Mouse (Mus musculus): ENCODE results near the gene Idnk. TPM values are rescaled to one million over a fixed set of nuclear protein-coding genes. Genes with fewer than 3 reads are reported as not detected.

Gene Idnk
- total and polyA plus RNA-seq, 3 experiments = 25.5 to 45.0 (median 32.0) TPM

GRCm38 (mm10) chr13:58186281-58186680 is 28.8 kb downstream of the Idnk start:
- Histone ChIP-seq H3K4me1 (ENCODE audit: control insufficient read depth in 1 of 2, insufficient read depth in 2 of 2) (no peaks in the 10 kb centered on the region), H3K27me3 (replicated peaks) (no peaks in the 10 kb centered on the region), H3K36me3 (replicated peaks in 1 of 2; ENCODE audit: control insufficient read depth in 1 of 2, insufficient read depth in 1 of 2, low read length in 1 of 2) (peaks cover 51 to 89% of the 10 kb centered on the region in 2 experiments), H3K9ac (ENCODE audit: insufficient read depth, low read depth) (no peak overlapping the region), H3K27ac (ENCODE audit: insufficient read depth, low read depth) (no peak overlapping the region), H3K4me3 (replicated peaks in 1 of 3; ENCODE audit: low read depth in 2 of 3, low read length in 2 of 3, poor library complexity in 1 of 3) (no peak overlapping the region), H3K9me3 (replicated peaks; ENCODE audit: low read length) (peaks cover 6% of the 10 kb centered on the region), H3K4me2 (ENCODE audit: insufficient read depth, low read depth, poor library complexity, severe bottlenecking) (no peak overlapping the region), H3K79me2 (replicated peaks; ENCODE audit: control insufficient read depth, extremely low read depth, insufficient read depth, poor library complexity, severe bottlenecking) (peaks cover 5% of the 10 kb centered on the region)
- DNase-seq (ENCODE audit: extremely low read depth) = no peak
- dilution Hi-C loops (cut with MboI; ENCODE audit: extremely low pct_ligation_motif_present, extremely low pct_unique_long_range_greater_than_20kb, low sequenced_read_pairs) (no loop called here), in situ Hi-C loops (cut with MboI; ENCODE audit: low pct_ligation_motif_present, low pct_unique_long_range_greater_than_20kb, low sequenced_read_pairs) (loop anchor here (5.0 kb wide), 1 partner anchor 46 kb away; no protein-coding TSS in a partner anchor)
- TF ChIP-seq USF2 (conservative IDR thresholded peaks at IDR 0.05; ENCODE audit: low read depth, low read length) (no peak), JUND (conservative IDR thresholded peaks at IDR 0.05; ENCODE audit: low read depth, low read length) (no peak), RAD21 (IDR thresholded peaks at IDR 0.05; ENCODE audit: low read depth, low read length) (no peak), KAT2A (IDR thresholded peaks at IDR 0.05; ENCODE audit: insufficient replicate concordance, low read length) (no peak), POLR2A (IDR thresholded peaks at IDR 0.05; ENCODE audit: low read depth, low read length) (no peak), CTCF (conservative IDR thresholded peaks at IDR 0.05 in 1 of 2, IDR thresholded peaks at IDR 0.05 in 1 of 2; ENCODE audit: low read depth in 2 of 2, low read length in 2 of 2) (no peak), ZKSCAN1 (IDR thresholded peaks at IDR 0.05; ENCODE audit: borderline replicate concordance, low read depth, low read length) (no peak)

GRCm38 (mm10) chr13:58187751-58188150 is 30.3 kb downstream of the Idnk start:
- Histone ChIP-seq H3K36me3 (replicated peaks in 1 of 2; ENCODE audit: control insufficient read depth in 1 of 2, insufficient read depth in 1 of 2, low read length in 1 of 2) (peaks cover 51 to 90% of the 10 kb centered on the region in 2 experiments), H3K4me2 (ENCODE audit: insufficient read depth, low read depth, poor library complexity, severe bottlenecking) (no peak overlapping the region), H3K9me3 (replicated peaks; ENCODE audit: low read length) (peaks cover 9% of the 10 kb centered on the region), H3K4me1 (ENCODE audit: control insufficient read depth in 1 of 2, insufficient read depth in 2 of 2) (no peaks in the 10 kb centered on the region), H3K9ac (ENCODE audit: insufficient read depth, low read depth) (no peak overlapping the region), H3K4me3 (replicated peaks in 1 of 3; ENCODE audit: low read depth in 2 of 3, low read length in 2 of 3, poor library complexity in 1 of 3) (no peak overlapping the region), H3K27me3 (replicated peaks) (no peaks in the 10 kb centered on the region), H3K27ac (ENCODE audit: insufficient read depth, low read depth) (no peak overlapping the region), H3K79me2 (replicated peaks; ENCODE audit: control insufficient read depth, extremely low read depth, insufficient read depth, poor library complexity, severe bottlenecking) (peaks cover 5% of the 10 kb centered on the region)
- no peak for DNase-seq (ENCODE audit: extremely low read depth)
- no peak for TF ChIP-seq IRF4 (IDR thresholded peaks at IDR 0.05; ENCODE audit: low read depth, low read length)
- no peak for TF ChIP-seq MAX (IDR thresholded peaks at IDR 0.05; ENCODE audit: low read length)
- TF ChIP-seq MEF2A (IDR thresholded peaks at IDR 0.05; ENCODE audit: borderline replicate concordance, low read depth, low read length) = no peak
- no peak for TF ChIP-seq UBTF (IDR thresholded peaks at IDR 0.05; ENCODE audit: low read depth, low read length)
- TF ChIP-seq ETS1 (conservative IDR thresholded peaks at IDR 0.05; ENCODE audit: low read depth, low read length) = no peak
- TF ChIP-seq ZKSCAN1 (IDR thresholded peaks at IDR 0.05; ENCODE audit: borderline replicate concordance, low read depth, low read length) = no peak
- no peak for TF ChIP-seq GABPA (IDR thresholded peaks at IDR 0.05; ENCODE audit: insufficient replicate concordance, low read depth, low read length)
- no peak for TF ChIP-seq ZC3H11A (IDR thresholded peaks at IDR 0.05; ENCODE audit: low read depth, low read length)
- TF ChIP-seq CTCF (conservative IDR thresholded peaks at IDR 0.05 in 1 of 2, IDR thresholded peaks at IDR 0.05 in 1 of 2; ENCODE audit: low read depth in 2 of 2, low read length in 2 of 2) = no peak
- no peak for TF ChIP-seq TBP (conservative IDR thresholded peaks at IDR 0.05; ENCODE audit: low read depth, low read length)
- no peak for TF ChIP-seq CHD2 (IDR thresholded peaks at IDR 0.05; ENCODE audit: low read length)
- no peak for TF ChIP-seq MAZ (IDR thresholded peaks at IDR 0.05; ENCODE audit: low read depth, low read length)
- no peak for TF ChIP-seq USF1 (IDR thresholded peaks at IDR 0.05; ENCODE audit: low read depth, low read length)
- no peak for TF ChIP-seq BHLHE40 (IDR thresholded peaks at IDR 0.05; ENCODE audit: low read depth, low read length)
- TF ChIP-seq POLR2AphosphoS2 (IDR thresholded peaks at IDR 0.05; ENCODE audit: low read depth, low read length) = no peak
- TF ChIP-seq RCOR1 (conservative IDR thresholded peaks at IDR 0.05; ENCODE audit: low read depth, low read length) = no peak
- TF ChIP-seq ZMIZ1 (IDR thresholded peaks at IDR 0.05; ENCODE audit: low read depth, low read length) = no peak
- TF ChIP-seq E2F4 (IDR thresholded peaks at IDR 0.05; ENCODE audit: insufficient replicate concordance, low read depth, low read length) = no peak
- TF ChIP-seq MXI1 (IDR thresholded peaks at IDR 0.05; ENCODE audit: low read depth, low read length) = no peak
- TF ChIP-seq POLR2A (IDR thresholded peaks at IDR 0.05; ENCODE audit: low read depth, low read length) = no peak
- in situ Hi-C loops (cut with MboI; ENCODE audit: low pct_ligation_motif_present, low pct_unique_long_range_greater_than_20kb, low sequenced_read_pairs) (loop anchor here (5.0 kb wide), 1 partner anchor 45 kb away; no protein-coding TSS in a partner anchor), dilution Hi-C loops (cut with MboI; ENCODE audit: extremely low pct_ligation_motif_present, extremely low pct_unique_long_range_greater_than_20kb, low sequenced_read_pairs) (no loop called here)

All from CH12.LX (cell line).